1 mouse cellular context compared by ENCODE assay signal in the genomic region with DNA sequence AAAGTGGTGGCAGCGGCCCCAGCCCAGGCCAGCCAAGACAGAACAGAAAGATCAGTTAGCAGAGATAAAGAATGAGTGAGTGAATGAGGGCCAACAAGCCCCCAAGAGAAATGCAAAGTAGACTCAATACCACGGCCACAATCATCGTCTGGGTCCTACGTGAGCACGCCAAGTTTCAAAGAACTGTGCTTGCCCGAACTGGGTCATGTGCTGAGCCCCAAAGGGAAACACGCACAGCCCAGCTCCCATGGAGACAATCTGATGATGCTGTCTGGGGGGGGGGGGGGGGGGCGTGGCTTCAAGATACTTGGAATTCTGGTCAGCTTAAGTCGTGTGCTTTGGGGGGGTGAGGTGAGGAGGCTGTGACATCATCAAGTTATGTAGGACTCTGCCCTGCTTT.
TF ChIP-seq lines count a peak whose summit lies in the region.

No protein-coding gene starts in this region.

TF ChIP-seq in MEL, 35 proteins besides CTCF, POLR2A, EP300 and RAD21:
- TF ChIP-seq USF1 (IDR thresholded peaks at IDR 0.05; ENCODE audit: low read depth, low read length) (peak; percentile 42; the same call in 1 of the 2 replicates), CHD2 (IDR thresholded peaks at IDR 0.05; ENCODE audit: low read length) (no peak)
